Mouse (Mus musculus): ENCODE results near the gene Tecpr1. TPM values are rescaled to one million over a fixed set of nuclear protein-coding genes. Genes with fewer than 3 reads are reported as not detected.

Gene Tecpr1
- polyA plus RNA-seq, 1 experiment from 2014 or later: 3.2 TPM

DNA sequence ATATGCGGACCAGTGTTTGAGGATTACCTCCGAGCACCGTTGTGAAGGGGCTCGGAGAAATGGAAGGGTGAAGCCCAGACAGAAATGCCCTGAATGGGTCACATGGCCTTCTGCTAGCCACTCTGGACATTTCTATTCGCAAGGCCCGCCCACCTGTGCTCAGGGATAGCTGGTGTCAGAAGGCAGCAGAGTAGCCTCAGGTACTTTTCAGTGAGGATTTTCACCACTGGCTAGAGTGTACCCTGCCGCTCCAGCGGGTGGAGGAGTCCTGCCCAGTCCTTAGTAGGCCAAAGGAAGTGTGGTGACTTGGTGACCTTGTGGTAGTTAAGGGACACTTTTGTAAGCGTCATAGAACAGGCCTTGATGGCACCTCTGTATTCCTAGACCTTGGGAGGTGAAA, 37.9 kb upstream of the Tecpr1 start:
- Histone ChIP-seq H3K4me3 (ENCODE audit: low read depth, low read length) (no peak overlapping the region), H3K27me3 (ENCODE audit: control insufficient read depth, insufficient read depth, low read depth, low read length) (peaks cover under 1% of the 10 kb centered on the region; the same call in 1 of the 2 replicates), H3K4me1 (ENCODE audit: control insufficient read depth, low read depth, low read length) (peaks cover 21% of the 10 kb centered on the region), H3K4me2 (ENCODE audit: low read depth, low read length) (no peak overlapping the region), H3K9me3 (replicated peaks; ENCODE audit: control insufficient read depth, low read length) (no peaks in the 10 kb centered on the region), H3K9ac (ENCODE audit: low read depth, low read length) (no peak overlapping the region), H3K36me3 (ENCODE audit: control insufficient read depth, insufficient read depth) (0 out of 2 replicates have a peak, but pooled peaks cover 2% of the 10 kb centered on the region), H3K27ac (ENCODE audit: low read length) (no peak overlapping the region)
- 72% methylated on average over 9 of the region's 9 CpGs for WGBS (ENCODE audit: insufficient replicate concordance)
- ATAC-seq (ENCODE audit: low read depth): no peak

DNA sequence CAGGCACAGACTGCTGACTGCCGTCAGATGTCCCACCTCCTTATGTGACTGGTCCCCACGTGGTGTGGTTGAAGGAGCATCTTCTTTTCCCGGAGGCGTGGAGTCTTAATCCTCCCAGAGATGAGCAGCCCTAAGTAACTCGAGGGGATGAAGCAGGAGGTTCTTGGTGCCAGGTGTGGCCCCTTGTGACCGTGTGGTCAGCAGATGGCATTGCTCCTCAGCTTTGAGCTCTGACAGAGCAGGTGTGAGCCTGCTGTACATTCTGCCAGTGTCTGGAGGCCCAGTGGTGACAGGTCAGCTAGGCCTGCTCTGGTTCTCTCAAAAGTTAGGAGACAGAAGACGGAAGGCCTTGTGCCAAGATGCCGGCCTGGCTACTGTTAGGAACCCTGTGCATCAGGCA, 37.0 kb upstream of the Tecpr1 start:
- H3K4me3 ChIP-seq (ENCODE audit: low read depth, low read length): no peak overlapping the region
- no peaks in the 10 kb centered on the region for H3K9me3 ChIP-seq (replicated peaks; ENCODE audit: control insufficient read depth, low read length)
- H3K4me2 ChIP-seq (ENCODE audit: low read depth, low read length): no peak overlapping the region
- 72% methylated on average over 8 of the region's 8 CpGs for WGBS (ENCODE audit: insufficient replicate concordance)
- 0 out of 2 replicates have a peak, but pooled peaks cover 2% of the 10 kb centered on the region for H3K36me3 ChIP-seq (ENCODE audit: control insufficient read depth, insufficient read depth)
- no peak overlapping the region for H3K27ac ChIP-seq (ENCODE audit: low read length)
- H3K9ac ChIP-seq (ENCODE audit: low read depth, low read length): no peak overlapping the region
- peaks cover 6% of the 10 kb centered on the region; the same call in 1 of the 2 replicates for H3K27me3 ChIP-seq (ENCODE audit: control insufficient read depth, insufficient read depth, low read depth, low read length)
- peaks cover 28% of the 10 kb centered on the region for H3K4me1 ChIP-seq (ENCODE audit: control insufficient read depth, low read depth, low read length)
- ATAC-seq (ENCODE audit: low read depth): no peak

DNA sequence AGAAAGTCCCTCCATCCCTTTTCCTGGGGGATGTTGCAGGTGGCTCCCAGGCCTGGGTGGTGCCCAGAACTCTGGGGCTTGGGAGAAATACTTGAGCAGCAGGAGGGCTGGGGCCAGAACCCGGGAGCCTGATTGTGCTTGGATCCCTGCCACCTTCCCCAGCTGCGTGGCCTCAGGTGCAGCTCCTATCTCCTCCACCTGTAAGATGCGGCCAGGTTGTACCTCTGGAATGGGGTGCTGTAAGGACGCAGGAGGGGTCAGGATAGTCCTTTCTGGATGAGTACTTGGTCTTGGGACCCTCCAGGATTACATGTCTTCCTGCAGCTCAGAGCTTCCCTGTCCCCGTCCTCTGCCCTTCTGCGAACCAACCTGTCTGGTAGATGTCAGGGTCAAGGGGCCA, 35.8 kb upstream of the Tecpr1 start:
- H3K4me3 ChIP-seq (ENCODE audit: low read depth, low read length): no peak overlapping the region
- WGBS (ENCODE audit: insufficient replicate concordance): 76% methylated on average over 6 of the region's 6 CpGs
- peaks cover 6% of the 10 kb centered on the region; the same call in 1 of the 2 replicates for H3K27me3 ChIP-seq (ENCODE audit: control insufficient read depth, insufficient read depth, low read depth, low read length)
- no peak overlapping the region for H3K27ac ChIP-seq (ENCODE audit: low read length)
- no peak overlapping the region for H3K9ac ChIP-seq (ENCODE audit: low read depth, low read length)
- no peak for ATAC-seq (ENCODE audit: low read depth)
- H3K4me2 ChIP-seq (ENCODE audit: low read depth, low read length): no peak overlapping the region
- H3K9me3 ChIP-seq (replicated peaks; ENCODE audit: control insufficient read depth, low read length): no peaks in the 10 kb centered on the region
- H3K36me3 ChIP-seq (ENCODE audit: control insufficient read depth, insufficient read depth): no peaks in the 10 kb centered on the region
- H3K4me1 ChIP-seq (ENCODE audit: control insufficient read depth, low read depth, low read length): peaks cover 35% of the 10 kb centered on the region

DNA sequence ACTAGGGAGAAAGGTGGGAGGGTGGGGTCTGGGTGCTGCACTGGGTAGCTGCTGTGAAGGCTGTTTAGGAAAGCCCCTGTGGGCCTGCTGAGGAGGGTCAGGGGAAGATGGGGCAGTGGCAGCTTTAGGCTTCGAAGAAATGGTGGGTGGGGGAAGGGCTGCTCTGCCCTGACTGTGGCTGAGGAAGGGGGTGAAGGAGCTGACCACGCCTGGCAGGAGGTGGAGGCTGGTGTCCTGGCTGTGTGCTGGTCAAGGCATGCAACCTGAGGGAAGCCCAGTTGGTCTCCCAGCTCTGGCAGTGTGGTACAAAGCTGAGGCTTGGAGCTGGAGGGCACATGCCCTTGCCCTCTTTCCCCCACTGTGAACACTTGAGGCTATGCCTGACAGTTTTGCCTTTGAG, 35.3 kb upstream of the Tecpr1 start:
- WGBS (ENCODE audit: insufficient replicate concordance): 26% methylated on average over 2 of the region's 2 CpGs
- no peaks in the 10 kb centered on the region for H3K36me3 ChIP-seq (ENCODE audit: control insufficient read depth, insufficient read depth)
- peaks cover 37% of the 10 kb centered on the region for H3K4me1 ChIP-seq (ENCODE audit: control insufficient read depth, low read depth, low read length)
- no peaks in the 10 kb centered on the region for H3K9me3 ChIP-seq (replicated peaks; ENCODE audit: control insufficient read depth, low read length)
- no peak overlapping the region for H3K4me2 ChIP-seq (ENCODE audit: low read depth, low read length)
- H3K27ac ChIP-seq (ENCODE audit: low read length): no peak overlapping the region
- no peak overlapping the region for H3K9ac ChIP-seq (ENCODE audit: low read depth, low read length)
- ATAC-seq (ENCODE audit: low read depth): no peak
- H3K4me3 ChIP-seq (ENCODE audit: low read depth, low read length): no peak overlapping the region
- H3K27me3 ChIP-seq (ENCODE audit: control insufficient read depth, insufficient read depth, low read depth, low read length): peaks cover 6% of the 10 kb centered on the region; the same call in 1 of the 2 replicates

DNA sequence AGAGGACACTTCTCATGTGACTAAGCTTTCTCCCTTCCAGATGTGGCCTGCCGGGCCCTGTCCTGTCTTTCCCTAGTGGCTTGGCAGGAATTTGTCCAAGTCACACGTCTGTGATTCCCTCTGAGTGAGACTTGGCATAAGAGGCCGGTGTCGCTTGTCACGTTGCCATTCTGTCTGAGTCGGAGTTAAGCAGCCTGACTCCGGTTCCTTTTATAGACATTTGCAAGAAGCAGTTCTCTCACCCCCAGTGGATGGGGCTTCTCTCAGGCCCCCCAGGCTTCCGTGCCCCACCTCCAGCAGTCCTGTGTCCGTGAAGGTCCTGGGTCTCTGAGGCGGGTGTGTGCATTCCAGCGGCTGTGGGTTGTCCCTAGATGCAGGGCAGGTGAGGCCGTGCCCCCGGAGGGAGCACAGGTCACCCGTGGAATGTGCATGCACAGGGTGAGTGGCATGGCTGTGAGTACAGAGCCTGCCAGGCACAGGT, 34.8 kb upstream of the Tecpr1 start:
- H3K4me2 ChIP-seq (ENCODE audit: low read depth, low read length): no peak overlapping the region
- ATAC-seq (ENCODE audit: low read depth): no peak
- H3K9ac ChIP-seq (ENCODE audit: low read depth, low read length): no peak overlapping the region

DNA sequence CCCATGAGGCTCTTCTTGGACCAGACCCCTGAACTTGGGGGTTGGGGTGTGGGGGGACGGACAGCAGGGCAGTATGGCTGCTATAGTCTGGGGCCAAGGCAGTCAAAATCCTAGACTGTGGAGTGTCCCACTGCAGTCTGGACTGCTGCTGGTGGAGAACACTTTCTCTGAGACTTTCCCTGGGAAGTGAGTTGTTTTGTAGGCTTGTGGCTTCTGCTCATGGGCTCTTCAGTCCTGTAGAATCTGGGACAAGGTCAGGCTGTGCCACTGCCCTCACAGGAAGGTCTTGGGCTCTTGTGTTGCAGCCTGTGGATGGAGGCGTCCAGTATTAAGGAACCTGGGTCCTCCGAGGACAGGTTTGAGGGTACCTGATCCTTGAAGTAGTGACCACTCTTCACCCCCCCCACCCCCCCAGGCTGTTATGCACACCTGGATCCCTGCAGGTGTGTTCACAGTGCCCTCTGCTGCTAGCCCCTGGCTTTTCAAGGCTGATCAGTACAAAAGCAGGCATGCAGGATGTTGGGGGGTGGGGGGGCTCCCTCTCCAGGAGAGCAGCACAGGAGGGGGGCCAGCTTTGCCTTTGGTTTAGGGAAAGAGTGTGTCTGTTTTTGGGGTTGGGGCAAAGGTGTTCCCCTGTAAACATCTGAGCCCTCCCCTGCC, 34.2 kb upstream of the Tecpr1 start:
- no peak overlapping the region for H3K4me3 ChIP-seq (ENCODE audit: low read depth, low read length)
- H3K27ac ChIP-seq (ENCODE audit: low read length): no peak overlapping the region
- H3K9me3 ChIP-seq (replicated peaks; ENCODE audit: control insufficient read depth, low read length): no peaks in the 10 kb centered on the region
- no peak for ATAC-seq (ENCODE audit: low read depth)
- 76% methylated on average over 3 of the region's 3 CpGs for WGBS (ENCODE audit: insufficient replicate concordance)
- peaks cover 6% of the 10 kb centered on the region; the same call in 1 of the 2 replicates for H3K27me3 ChIP-seq (ENCODE audit: control insufficient read depth, insufficient read depth, low read depth, low read length)
- peaks cover 37% of the 10 kb centered on the region for H3K4me1 ChIP-seq (ENCODE audit: control insufficient read depth, low read depth, low read length)
- no peak overlapping the region for H3K9ac ChIP-seq (ENCODE audit: low read depth, low read length)
- no peaks in the 10 kb centered on the region for H3K36me3 ChIP-seq (ENCODE audit: control insufficient read depth, insufficient read depth)
- no peak overlapping the region; the same call in 1 of the 2 replicates for H3K4me2 ChIP-seq (ENCODE audit: low read depth, low read length)

More for the DNA sequence above, 34.8 kb upstream of the Tecpr1 start:
- Histone ChIP-seq H3K9me3 (replicated peaks; ENCODE audit: control insufficient read depth, low read length) (no peaks in the 10 kb centered on the region), H3K36me3 (ENCODE audit: control insufficient read depth, insufficient read depth) (no peaks in the 10 kb centered on the region), H3K4me3 (ENCODE audit: low read depth, low read length) (no peak overlapping the region), H3K27me3 (ENCODE audit: control insufficient read depth, insufficient read depth, low read depth, low read length) (peaks cover 6% of the 10 kb centered on the region; the same call in 1 of the 2 replicates), H3K27ac (ENCODE audit: low read length) (no peak overlapping the region), H3K4me1 (ENCODE audit: control insufficient read depth, low read depth, low read length) (peaks cover 37% of the 10 kb centered on the region)
- WGBS (ENCODE audit: insufficient replicate concordance): 65% methylated on average over 14 of the region's 14 CpGs

DNA sequence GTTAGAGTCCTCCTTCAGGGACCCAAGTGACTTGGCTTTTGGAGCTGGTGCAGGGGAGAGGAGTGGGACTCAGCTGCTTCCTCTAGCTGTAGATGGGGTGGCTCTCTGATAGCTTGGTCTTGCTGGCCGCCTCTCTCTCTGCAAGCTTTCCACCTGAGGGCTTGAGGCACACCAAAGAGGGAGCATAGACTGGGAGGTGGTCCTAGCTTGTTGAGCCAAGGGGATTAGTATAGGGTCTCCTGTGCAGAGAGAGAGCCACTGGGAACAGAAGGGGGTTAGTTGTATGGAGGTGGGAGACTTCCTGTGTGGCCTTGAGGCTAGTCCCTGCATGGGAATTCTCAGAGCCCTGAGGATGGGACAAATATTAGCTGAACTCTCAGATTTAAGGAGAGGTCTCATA, 33.5 kb upstream of the Tecpr1 start:
- no peak overlapping the region; the same call in 1 of the 2 replicates for H3K27ac ChIP-seq (ENCODE audit: low read length)
- peak overlapping the region; percentile 100 for H3K4me2 ChIP-seq (ENCODE audit: low read depth, low read length)
- peak overlapping the region; percentile 86 for H3K4me3 ChIP-seq (ENCODE audit: low read depth, low read length)
- no peaks in the 10 kb centered on the region for H3K36me3 ChIP-seq (ENCODE audit: control insufficient read depth, insufficient read depth)
- no peaks in the 10 kb centered on the region for H3K9me3 ChIP-seq (replicated peaks; ENCODE audit: control insufficient read depth, low read length)
- H3K4me1 ChIP-seq (ENCODE audit: control insufficient read depth, low read depth, low read length): peaks cover 37% of the 10 kb centered on the region
- ATAC-seq (ENCODE audit: low read depth): no peak
- WGBS (ENCODE audit: insufficient replicate concordance): 60% methylated on average over 1 of the region's 1 CpGs
- H3K9ac ChIP-seq (ENCODE audit: low read depth, low read length): 0 out of 2 replicates have a peak overlapping the region, but pooled peaks have one; percentile 93
- H3K27me3 ChIP-seq (ENCODE audit: control insufficient read depth, insufficient read depth, low read depth, low read length): peaks cover 6% of the 10 kb centered on the region; the same call in 1 of the 2 replicates

DNA sequence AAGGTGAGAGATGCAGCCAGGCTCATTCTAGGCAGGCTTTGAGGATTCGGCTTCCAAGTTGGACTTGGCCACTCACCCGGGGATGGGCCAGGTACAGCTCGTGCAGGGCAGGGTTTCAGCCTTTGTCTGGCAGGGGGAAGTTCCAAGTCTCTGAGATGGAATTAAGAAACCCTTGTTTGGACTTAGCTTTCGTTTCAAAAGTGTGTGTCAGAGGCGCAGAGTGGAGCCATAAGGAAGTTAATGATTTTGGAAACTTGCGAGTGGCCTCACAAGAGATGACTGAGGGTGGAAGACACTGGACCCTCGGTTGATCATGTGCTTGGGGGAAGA, 33.1 kb upstream of the Tecpr1 start:
- ATAC-seq (ENCODE audit: low read depth): no peak
- peak overlapping the region; percentile 77 for H3K27ac ChIP-seq (ENCODE audit: low read length)
- peak overlapping the region; percentile 100 for H3K4me2 ChIP-seq (ENCODE audit: low read depth, low read length)
- H3K27me3 ChIP-seq (ENCODE audit: control insufficient read depth, insufficient read depth, low read depth, low read length): peaks cover 6% of the 10 kb centered on the region; the same call in 1 of the 2 replicates
- H3K4me3 ChIP-seq (ENCODE audit: low read depth, low read length): peak overlapping the region; percentile 86
- H3K36me3 ChIP-seq (ENCODE audit: control insufficient read depth, insufficient read depth): no peaks in the 10 kb centered on the region
- H3K9ac ChIP-seq (ENCODE audit: low read depth, low read length): peak overlapping the region; percentile 93
- 17% methylated on average over 7 of the region's 7 CpGs for WGBS (ENCODE audit: insufficient replicate concordance)
- H3K4me1 ChIP-seq (ENCODE audit: control insufficient read depth, low read depth, low read length): peaks cover 37% of the 10 kb centered on the region
- H3K9me3 ChIP-seq (replicated peaks; ENCODE audit: control insufficient read depth, low read length): no peaks in the 10 kb centered on the region

Measured in liver, embryonic 16.5 days (tissue).